Mouse (Mus musculus) monocyte, adult 5-6 weeks (primary cell): Measurements from ENCODE around the gene Aim2. TPM values are rescaled to one million over a fixed set of nuclear protein-coding genes. Genes with fewer than 3 reads are reported as not detected.
"Not testable (repeated sequence)": the region's sequence is repeated elsewhere in the genome, so short reads cannot be mapped to it uniquely, and the experiment has no call there.

ENCODE experiments used
- ATAC-seq: fragments of 153-309, 156-312 bp; replicated peaks from 2 replicates; pipeline ENCODE4 v1.8.0; 2017; ENCODE audit warnings: mild to moderate bottlenecking; ENCODE audit not compliant: low TSS enrichment, insufficient number of reproducible peaks, severe bottlenecking, poor library complexity, low FRiP score
- total RNA-seq: library from RNA; stranded (forward); fragments of 200-1000, 200-491, 200-594 nt; gene quantifications from 3 replicates; pipeline ENCODE4 v1.2.3, GENCODE M21; 2017

The Aim2 gene
- 140 to 167 TPM (median 156 TPM) in 3 replicates for total RNA-seq

- no peak for ATAC-seq
These were observed at the start of gene Aim2 for GRCm38 (mm10) chr1:173350372-173350957. Aim2 (plus strand) TSS chr1:173350879.

GRCm38 (mm10) chr1:173302795-173303194, 47.9 kb upstream of the Aim2 start:
- ATAC-seq = not testable (repeated sequence)

- ATAC-seq = not testable (repeated sequence)
These were observed 37.1 kb upstream of the Aim2 start for GRCm38 (mm10) chr1:173313535-173314050.

DNA sequence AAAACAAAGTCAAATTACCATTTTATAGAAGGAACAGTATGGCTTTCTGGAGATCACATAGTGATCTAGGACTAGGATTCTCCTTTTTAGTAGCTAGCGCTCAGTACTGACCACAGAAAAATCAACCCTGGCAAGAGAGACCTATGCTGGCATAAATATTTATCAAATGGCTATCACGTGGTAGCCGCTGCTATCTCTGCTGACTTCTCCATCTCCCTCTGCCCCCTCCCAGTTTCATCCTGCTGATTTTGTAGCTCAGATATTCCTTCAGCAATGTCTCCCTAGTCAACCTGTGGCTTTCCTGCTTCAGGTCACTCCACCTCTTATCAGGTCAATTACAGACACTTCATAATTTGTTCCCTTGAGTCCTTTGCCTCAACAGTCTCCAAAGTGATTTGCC, 35.0 kb upstream of the Aim2 start:
- ATAC-seq = no peak

- no peak for ATAC-seq
These were observed 32.7 kb upstream of the Aim2 start for GRCm38 (mm10) chr1:173317925-173318477.

- ATAC-seq = 0 out of 2 replicates have a peak, but pooled peaks have one; percentile 3
These were observed 29.0 kb upstream of the Aim2 start for GRCm38 (mm10) chr1:173321593-173322248.

DNA sequence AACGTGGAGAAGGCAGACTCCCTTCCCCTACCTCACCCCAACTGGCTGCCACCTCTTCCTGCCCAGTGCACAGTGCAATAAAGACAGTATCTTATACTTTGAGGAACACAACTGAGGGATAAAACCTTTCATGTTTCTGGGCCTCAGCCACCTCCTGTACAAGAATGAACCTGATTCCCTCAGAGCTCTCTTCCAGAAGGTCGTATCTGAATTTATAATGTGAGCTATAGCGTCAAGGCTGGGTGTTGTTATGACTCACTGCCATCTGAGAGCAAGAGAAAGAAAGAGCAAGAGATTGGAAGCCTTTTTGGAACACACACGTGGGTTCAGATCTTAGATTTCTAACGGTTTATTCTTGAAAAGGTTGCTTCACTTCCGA, 28.4 kb upstream of the Aim2 start:
- no peak for ATAC-seq

- no peak for ATAC-seq
These were observed 26.7 kb upstream of the Aim2 start for GRCm38 (mm10) chr1:173323839-173324585.

- ATAC-seq = no peak
These were observed 25.7 kb upstream of the Aim2 start for GRCm38 (mm10) chr1:173324961-173325360.

DNA sequence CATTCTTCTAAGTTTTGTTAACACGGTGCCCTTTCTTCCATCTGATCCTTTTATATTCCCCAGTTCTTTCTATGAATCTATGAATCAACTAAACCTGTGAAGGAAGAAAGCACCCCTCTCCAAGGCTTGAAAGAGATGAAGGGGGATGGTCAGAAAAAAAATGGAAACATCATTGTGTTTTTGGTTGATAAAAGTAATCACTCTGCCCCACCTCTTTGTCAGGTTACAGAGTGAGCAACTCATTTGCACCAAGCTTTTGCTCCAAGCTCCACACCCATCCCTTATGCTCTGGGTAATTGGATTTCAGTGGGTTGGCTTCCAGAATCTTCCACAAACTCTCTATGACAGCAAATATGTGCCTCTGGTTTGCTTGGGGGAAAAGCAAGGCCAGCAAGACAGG, 25.3 kb upstream of the Aim2 start:
- no peak for ATAC-seq

- no peak for ATAC-seq
These were observed 24.1 kb upstream of the Aim2 start for GRCm38 (mm10) chr1:173326552-173326951.

DNA sequence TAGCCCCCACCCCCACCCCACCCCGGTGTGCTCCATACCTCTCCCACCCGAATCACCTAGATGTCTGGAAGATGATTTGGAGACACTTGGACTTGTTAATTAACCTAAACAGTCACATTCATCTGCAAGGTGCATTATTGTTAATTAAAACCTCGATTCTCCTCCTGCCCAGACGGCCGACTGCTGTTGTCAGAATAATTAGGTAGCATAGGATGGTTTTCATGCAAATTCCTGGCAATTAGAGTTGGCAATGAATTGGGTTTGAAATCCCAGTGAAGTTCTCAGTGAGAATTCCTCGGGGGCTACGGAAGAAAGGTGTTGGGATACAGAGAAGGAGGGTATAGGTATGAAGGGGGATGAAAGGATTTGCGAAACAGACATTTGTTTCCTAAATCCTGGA, 22.2 kb upstream of the Aim2 start:
- ATAC-seq = no peak

DNA sequence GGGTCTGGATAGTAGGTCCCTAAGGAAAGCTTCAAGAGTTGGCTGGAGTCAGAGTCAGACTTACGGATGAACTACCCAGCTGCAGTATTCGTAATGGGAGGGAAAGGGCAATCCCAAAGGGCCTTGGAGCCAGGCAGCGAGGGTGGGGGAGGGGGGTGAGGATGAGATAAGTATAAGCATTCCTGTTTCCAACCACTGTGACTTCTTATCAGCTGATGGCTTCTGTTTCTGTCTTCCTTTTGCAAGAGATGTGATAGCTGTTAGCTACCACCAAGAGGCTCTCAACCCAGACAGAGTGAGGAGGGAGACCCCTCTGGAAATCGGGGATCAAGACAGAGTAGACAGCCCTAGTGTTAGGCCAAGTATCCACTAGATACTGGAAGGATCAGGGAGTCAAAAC, 21.5 kb upstream of the Aim2 start:
- no peak for ATAC-seq

DNA sequence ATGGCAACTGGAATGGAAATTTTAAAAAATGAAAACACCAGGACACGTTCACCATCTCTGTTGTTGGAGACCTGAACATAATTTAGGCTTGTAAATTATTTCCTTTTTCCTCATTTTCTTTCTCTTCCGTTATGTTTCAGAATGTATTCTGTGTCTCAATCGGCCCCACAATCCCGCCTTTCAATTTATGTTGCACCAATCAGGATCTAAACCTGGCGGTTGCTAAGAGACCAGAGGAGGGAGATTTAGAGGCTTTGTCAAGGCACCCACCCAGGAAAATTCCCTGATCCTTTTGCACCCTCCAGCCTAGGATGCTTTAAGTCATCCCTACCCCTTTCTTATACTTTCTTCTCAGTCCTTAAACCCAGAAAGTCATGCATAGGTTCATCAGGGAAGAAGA, 20.9 kb upstream of the Aim2 start:
- ATAC-seq = no peak

DNA sequence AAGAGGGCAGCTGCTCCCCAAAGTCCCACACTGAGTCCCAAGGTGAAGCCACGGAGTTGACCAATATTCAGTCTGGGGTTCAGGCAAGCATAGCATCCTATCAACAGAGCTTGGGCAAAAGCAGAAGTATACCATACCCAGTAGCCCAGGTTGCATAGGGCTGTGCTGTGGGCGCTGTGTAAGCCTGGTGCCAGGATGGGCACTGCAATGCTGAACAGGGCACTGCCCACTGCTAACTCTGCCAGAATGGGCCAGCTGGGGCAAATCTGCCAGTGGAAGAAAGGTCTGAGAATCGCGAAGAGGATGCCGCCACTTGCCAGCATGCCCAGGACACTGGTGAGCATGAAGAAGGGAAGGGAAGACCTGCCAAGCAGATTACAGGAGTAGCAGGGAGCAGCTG, 18.3 kb upstream of the Aim2 start:
- 0 out of 2 replicates have a peak, but pooled peaks have one; percentile 16 for ATAC-seq

DNA sequence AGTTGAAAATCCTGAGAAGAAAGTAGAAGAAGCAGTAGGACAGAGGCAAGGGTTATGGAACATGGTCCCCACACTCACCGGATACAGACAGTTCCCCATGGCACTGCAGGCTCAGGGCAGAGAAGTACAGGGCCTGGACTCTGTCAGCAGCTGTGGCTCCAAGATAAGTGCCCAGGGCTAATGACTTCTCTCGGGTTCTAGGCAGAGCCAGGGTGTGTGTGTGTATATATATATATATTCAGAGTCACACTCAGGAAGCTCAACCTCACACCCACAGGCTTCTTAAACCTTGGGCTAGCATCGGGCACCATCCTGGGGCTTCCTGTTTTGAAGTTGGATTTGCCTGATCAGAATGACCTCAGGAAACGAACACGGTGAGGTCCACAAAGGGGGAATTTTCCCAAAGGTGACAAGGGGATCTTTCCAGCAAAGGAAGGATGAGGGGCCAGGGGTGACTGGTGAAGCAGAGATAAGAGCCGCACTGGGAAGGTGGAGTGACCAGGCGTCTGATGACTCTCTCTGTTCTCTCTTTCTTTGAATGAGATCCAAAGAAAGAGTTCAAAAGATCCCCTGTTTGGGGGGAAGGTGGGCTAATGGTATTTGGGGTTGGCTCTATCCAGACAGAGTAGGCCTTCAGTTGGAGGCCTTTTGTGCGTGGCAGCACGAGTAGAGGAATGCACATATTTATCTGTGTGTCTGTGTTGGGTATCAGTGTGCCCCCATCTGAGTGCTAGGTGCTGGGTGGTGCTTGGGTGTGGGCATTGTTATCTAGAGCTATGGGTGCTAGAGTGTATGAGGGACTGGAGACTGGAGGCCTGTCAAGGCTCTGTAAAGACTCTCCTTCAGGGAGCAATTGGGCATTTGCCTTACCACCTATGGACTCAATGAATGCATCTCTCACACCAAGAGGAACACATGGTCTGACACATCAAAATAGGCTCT, 17.1 kb upstream of the Aim2 start, which contains the start of gene Ackr1:
Gene Ackr1, minus strand, starts transcription at position 439 of the 942 bp plus-strand sequence.
- ATAC-seq = no peak

- ATAC-seq = no peak
These were observed 14.8 kb upstream of the Aim2 start for GRCm38 (mm10) chr1:173335903-173336302.

DNA sequence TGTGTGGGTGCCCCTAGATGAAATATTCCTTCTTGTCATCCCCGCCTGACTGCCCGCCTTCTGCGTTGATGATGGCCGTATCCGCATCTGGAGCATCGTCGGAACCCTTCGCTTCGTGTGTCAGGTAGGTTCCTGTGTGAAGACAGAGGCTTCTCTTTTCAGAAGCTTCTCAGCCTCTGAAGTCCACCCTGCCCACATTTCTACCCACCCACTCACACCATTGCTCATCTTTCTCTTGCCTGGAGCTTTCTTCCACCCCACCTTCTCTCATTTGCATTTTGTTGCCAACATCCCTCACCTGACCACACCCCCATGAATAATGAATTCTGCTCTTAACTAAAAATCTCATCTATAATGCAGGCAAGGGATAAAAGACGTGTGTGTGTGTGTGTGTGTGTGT, 13.7 kb upstream of the Aim2 start:
- ATAC-seq = no peak
